Mouse (Mus musculus) left cerebral cortex, adult 6 months (tissue): ENCODE results near the gene Olfr716. TPM values are rescaled to one million over a fixed set of nuclear protein-coding genes. Genes with fewer than 3 reads are reported as not detected.

Experiments used
- long read RNA-seq, 2 experiments: library from polyadenylated mRNA; unstranded; transcript quantifications; one replicate each; pipeline ENCODE4 v2.0.0; 2019 to 2020
- polyA plus RNA-seq: library from polyadenylated mRNA; unstranded; fragments of <200 nt; fragmentation: Nextera tagmentation; gene quantifications from 2 replicates; pipeline ENCODE4 v1.2.3, GENCODE M21; 2021

Olfr716 gene
- not detected in 2 replicates for polyA plus RNA-seq
- long read RNA-seq, experiment 1, result 0 reads
- long read RNA-seq, experiment 2, result 0 reads

GRCm38 (mm10) chr7:107138027-107138426 is at the start of gene Olfr716:
Gene Olfr716 (plus strand): TSS chr7:107138327.

GRCm38 (mm10) chr7:107092920-107093319 is 45.2 kb upstream of the Olfr716 start, which contains the start of gene Olfr17:
Gene Olfr17 (plus strand): TSS chr7:107093220.

GRCm38 (mm10) chr7:107110269-107110668 is 27.9 kb upstream of the Olfr716 start, which contains the start of gene Olfr715b:
Gene Olfr715b (minus strand): TSS chr7:107110369.

GRCm38 (mm10) chr7:107130983-107131382 is 7.1 kb upstream of the Olfr716 start, which contains the start of gene Olfr715:
Gene Olfr715 (minus strand): TSS chr7:107131083.

GRCm38 (mm10) chr7:107166690-107167089 is 28.6 kb downstream of the Olfr716 start, which contains the start of gene Nlrp14:
Gene Nlrp14 (plus strand): TSS chr7:107166990.

Other genes starting within 250 kb of the Olfr716 start
- not detected in 2 replicates for gene Olfr707, start 237.1 kb upstream of the Olfr716 start, polyA plus RNA-seq
- not detected in 2 replicates for gene Olfr1532-ps1, start 230.3 kb upstream of the Olfr716 start, polyA plus RNA-seq
- gene Olfr709-ps1, start 206.1 kb upstream of the Olfr716 start, polyA plus RNA-seq, result not detected in 2 replicates
- not detected in 2 replicates for gene Olfr710, start 190.0 kb upstream of the Olfr716 start, polyA plus RNA-seq
- gene Olfr6, start 174.4 kb upstream of the Olfr716 start, polyA plus RNA-seq, result not detected in 2 replicates
- gene Olfr711, start 162.9 kb upstream of the Olfr716 start, polyA plus RNA-seq, result not detected in 2 replicates
- gene Olfr2, start 132.3 kb upstream of the Olfr716 start, polyA plus RNA-seq, result not detected in 2 replicates
- not detected in 2 replicates for gene Olfr713, start 107.2 kb upstream of the Olfr716 start, polyA plus RNA-seq
- gene Olfr714, start 67.3 kb upstream of the Olfr716 start, polyA plus RNA-seq, result not detected in 2 replicates
- gene Olfr17, start 45.1 kb upstream of the Olfr716 start, polyA plus RNA-seq, result not detected in 2 replicates
- not detected in 2 replicates for gene Olfr715b, start 28.0 kb upstream of the Olfr716 start, polyA plus RNA-seq
- gene Olfr715, start 7.2 kb upstream of the Olfr716 start, polyA plus RNA-seq, result not detected in 2 replicates
- not detected in 2 replicates for gene Nlrp14, start 28.7 kb downstream of the Olfr716 start, polyA plus RNA-seq
- not detected in 2 replicates for gene Rbmxl2, start 71.1 kb downstream of the Olfr716 start, polyA plus RNA-seq
- gene Syt9, start 232.4 kb downstream of the Olfr716 start, polyA plus RNA-seq, result 2.0 and 3.1 TPM in 2 replicates